ENCODE assay signal across 8 mouse cellular contexts in genomic region chr5:110780761-110781528, GRCm38 (mm10). TPM values are rescaled to one million over a fixed set of nuclear protein-coding genes. Genes with fewer than 3 reads are reported as not detected.
A peak's percentile ranks its signal among the peaks of the same experiment; 100 is the strongest.
DNase-seq lines count a peak whose midpoint lies in the region; ATAC-seq and TF ChIP-seq lines count a peak whose summit lies in the region.

No protein-coding gene starts in this region.

- H3K27me3 ChIP-seq in forebrain, embryonic 13.5 days: no peaks in the 10 kb centered on the region
- H3K27me3 ChIP-seq in limb, embryonic 13.5 days: no peaks in the 10 kb centered on the region
- H3K27me3 ChIP-seq in neural tube, embryonic 15.5 days (replicated peaks): no peaks in the 10 kb centered on the region

- H3K27ac ChIP-seq in ES-E14 (ENCODE audit: insufficient read depth, low read depth, low read length, poor library complexity, severe bottlenecking): no peak overlapping the region
- no peak overlapping the region; the same call in 1 of the 2 replicates for H3K27ac ChIP-seq in forebrain, embryonic 13.5 days
- H3K27ac ChIP-seq in limb, embryonic 13.5 days: peak overlapping the region; percentile 55; the same call in 1 of the 2 replicates
- peak overlapping the region; percentile 58 for H3K27ac ChIP-seq in neural tube, embryonic 15.5 days (replicated peaks)

- peak overlapping the region; percentile 77 to 95 for H3K4me3 ChIP-seq in ES-E14 (ENCODE audit: insufficient read depth in 1 of 2, low read depth in 1 of 2, low read length in 2 of 2, poor library complexity in 1 of 2, severe bottlenecking in 1 of 2)
- H3K4me3 ChIP-seq in forebrain, embryonic 13.5 days: peak overlapping the region; percentile 76
- H3K4me3 ChIP-seq in limb, embryonic 13.5 days: peak overlapping the region; percentile 82
- H3K4me3 ChIP-seq in neural tube, embryonic 15.5 days (replicated peaks): peak overlapping the region; percentile 78

- H3K9ac ChIP-seq in ES-E14 (ENCODE audit: insufficient read depth, low read depth, low read length, poor library complexity, severe bottlenecking): peak overlapping the region; percentile 89; the same call in 1 of the 2 replicates
- H3K9ac ChIP-seq in forebrain, embryonic 13.5 days: peak overlapping the region; percentile 85
- H3K9ac ChIP-seq in limb, embryonic 13.5 days: peak overlapping the region; percentile 89
- peak overlapping the region; percentile 66 for H3K9ac ChIP-seq in neural tube, embryonic 15.5 days (replicated peaks)

- no peaks in the 10 kb centered on the region for H3K9me3 ChIP-seq in ES-E14 (ENCODE audit: control insufficient read depth, insufficient read depth, low read depth, low read length)
- no peaks in the 10 kb centered on the region for H3K9me3 ChIP-seq in forebrain, embryonic 13.5 days (replicated peaks)
- no peaks in the 10 kb centered on the region for H3K9me3 ChIP-seq in limb, embryonic 13.5 days
- H3K9me3 ChIP-seq in neural tube, embryonic 15.5 days (replicated peaks): no peaks in the 10 kb centered on the region

- peaks cover 24% of the 10 kb centered on the region for H3K36me3 ChIP-seq in ES-E14 (ENCODE audit: control insufficient read depth, insufficient read depth, low read length, poor library complexity, severe bottlenecking)
- H3K36me3 ChIP-seq in forebrain, embryonic 13.5 days (ENCODE audit: poor library complexity, severe bottlenecking): peaks cover 40% of the 10 kb centered on the region
- H3K36me3 ChIP-seq in limb, embryonic 13.5 days: peaks cover 40% of the 10 kb centered on the region
- H3K36me3 ChIP-seq in neural tube, embryonic 15.5 days: peaks cover 16% of the 10 kb centered on the region

- in situ Hi-C loops in ES-E14 (cut with MboI; ENCODE audit: low sequenced_read_pairs in 2 of 2, unreplicated experiment in 2 of 2): no loop called here

- WGBS in forebrain, embryonic 13.5 days: 54% methylated on average over 10 of the region's 10 CpGs
- WGBS in limb, embryonic 13.5 days: 47% methylated on average over 10 of the region's 10 CpGs
- WGBS in neural tube, embryonic 15.5 days: 49% methylated on average over 10 of the region's 10 CpGs

- peak; percentile 19 for DNase-seq in heart, adult 8-10 months (ENCODE audit: low spot score)
- no peak for DNase-seq in heart, adult 9 months (ENCODE audit: low spot score in 2 of 2)
- no peak for DNase-seq in ES-E14 (ENCODE audit: low read depth, low spot score)
- DNase-seq in layer of hippocampus, postnatal 25 days (ENCODE audit: extremely low spot score in 1 of 2, low spot score in 1 of 2): no peak
- DNase-seq in retina, embryonic 14.5 days (ENCODE audit: low spot score): no peak

- peak; percentile 67; the same call in 1 of the 2 replicates for ATAC-seq in forebrain, embryonic 13.5 days
- ATAC-seq in limb, embryonic 13.5 days (ENCODE audit: low FRiP score, low read depth): peak; percentile 67
- peak; percentile 76 for ATAC-seq in neural tube, embryonic 15.5 days (ENCODE audit: low FRiP score)

- H3K4me2 ChIP-seq in forebrain, embryonic 13.5 days: peak overlapping the region; percentile 98
- peak overlapping the region; percentile 88 for H3K4me2 ChIP-seq in limb, embryonic 13.5 days (replicated peaks)
- peak overlapping the region; percentile 72 for H3K4me2 ChIP-seq in neural tube, embryonic 15.5 days

- peaks cover 0 to 6% of the 10 kb centered on the region in 2 experiments; a peak in 1 of 4 replicates for H3K4me1 ChIP-seq in ES-E14 (ENCODE audit: control insufficient read depth in 2 of 2, insufficient read depth in 2 of 2, low read length in 2 of 2, poor library complexity in 1 of 2)
- peaks cover 23% of the 10 kb centered on the region for H3K4me1 ChIP-seq in forebrain, embryonic 13.5 days
- H3K4me1 ChIP-seq in limb, embryonic 13.5 days: peaks cover 21% of the 10 kb centered on the region
- peaks cover 27% of the 10 kb centered on the region for H3K4me1 ChIP-seq in neural tube, embryonic 15.5 days

TF ChIP-seq in ES-E14, 5 proteins besides CTCF, POLR2A, EP300 and RAD21:
- TF ChIP-seq CHD2 (IDR thresholded peaks at IDR 0.05; ENCODE audit: low read depth, low read length) (no peak), ZNF384 (IDR thresholded peaks at IDR 0.05; ENCODE audit: low read depth, low read length) (no peak), MAFK (IDR thresholded peaks at IDR 0.05; ENCODE audit: insufficient read depth, low read depth, low read length) (no peak), ZC3H11A (IDR thresholded peaks at IDR 0.05; ENCODE audit: borderline replicate concordance, low read depth, low read length) (no peak), HCFC1 (IDR thresholded peaks at IDR 0.05; ENCODE audit: borderline replicate concordance, insufficient read depth, low read length) (no peak)

RNA-seq across cellular contexts. Expression of gene Pus1, which starts 0.5 kb away (rescaled TPM):
- 10 to 100 TPM; 16.0 to 24.6 (median 21.3) TPM for total RNA-seq in heart, adult 8-10 months (2022)
- total RNA-seq in ES-E14 (2012; rRNA removed): 62.1 and 68.2 TPM in 2 replicates
- 27.3 and 27.7 TPM in 2 replicates for polyA plus RNA-seq in forebrain, embryonic 13.5 days (2015; fragmentation: Nextera tagmentation; extraction: Ambion mirVana)
- polyA plus RNA-seq in limb, embryonic 13.5 days (2015; fragmentation: Nextera tagmentation; extraction: Ambion mirVana): 33.0 and 33.5 TPM in 2 replicates
- polyA plus RNA-seq in neural tube, embryonic 15.5 days (2015; fragmentation: Nextera tagmentation; extraction: Ambion mirVana): 23.0 and 31.6 TPM in 2 replicates
- 10 to 100 TPM; 18.0 to 19.2 TPM for total RNA-seq in layer of hippocampus, postnatal 25 days (2021)

RNA-seq across cellular contexts. Expression of gene Ep400, which starts 10.4 kb away (rescaled TPM):
- total RNA-seq in heart, adult 8-10 months (2022): 10 to 100 TPM; 33.2 to 37.3 (median 34.8) TPM
- 56.7 and 62.2 TPM in 2 replicates for total RNA-seq in ES-E14 (2012; rRNA removed)
- polyA plus RNA-seq in forebrain, embryonic 13.5 days (2015; fragmentation: Nextera tagmentation; extraction: Ambion mirVana): 50.1 and 62.3 TPM in 2 replicates
- polyA plus RNA-seq in limb, embryonic 13.5 days (2015; fragmentation: Nextera tagmentation; extraction: Ambion mirVana): 45.6 and 58.6 TPM in 2 replicates
- 44.0 and 49.7 TPM in 2 replicates for polyA plus RNA-seq in neural tube, embryonic 15.5 days (2015; fragmentation: Nextera tagmentation; extraction: Ambion mirVana)
- 100 to 1,000 TPM in 1 of 2 experiments, 10 to 100 TPM in 1; 91.9 to 107 TPM for total RNA-seq in layer of hippocampus, postnatal 25 days (2021)

RNA-seq across cellular contexts. Expression of gene Ulk1, which starts 29.0 kb away (rescaled TPM):
- total RNA-seq in heart, adult 8-10 months (2022): 10 to 100 TPM; 63.1 to 99.8 (median 73.6) TPM
- total RNA-seq in ES-E14 (2012; rRNA removed): 82.7 and 136 TPM in 2 replicates
- polyA plus RNA-seq in forebrain, embryonic 13.5 days (2015; fragmentation: Nextera tagmentation; extraction: Ambion mirVana): 32.4 and 38.2 TPM in 2 replicates
- polyA plus RNA-seq in limb, embryonic 13.5 days (2015; fragmentation: Nextera tagmentation; extraction: Ambion mirVana): 21.5 and 22.8 TPM in 2 replicates
- 24.3 and 27.0 TPM in 2 replicates for polyA plus RNA-seq in neural tube, embryonic 15.5 days (2015; fragmentation: Nextera tagmentation; extraction: Ambion mirVana)
- 10 to 100 TPM; 65.8 to 68.9 TPM for total RNA-seq in layer of hippocampus, postnatal 25 days (2021)

RNA-seq across cellular contexts. Expression of gene Hscb, which starts 58.6 kb away (rescaled TPM):
- total RNA-seq in heart, adult 8-10 months (2022): 10 to 100 TPM; 17.6 to 21.4 (median 20.4) TPM
- 21.7 and 22.9 TPM in 2 replicates for total RNA-seq in ES-E14 (2012; rRNA removed)
- 15.6 and 16.9 TPM in 2 replicates for polyA plus RNA-seq in forebrain, embryonic 13.5 days (2015; fragmentation: Nextera tagmentation; extraction: Ambion mirVana)
- 26.5 and 30.1 TPM in 2 replicates for polyA plus RNA-seq in limb, embryonic 13.5 days (2015; fragmentation: Nextera tagmentation; extraction: Ambion mirVana)
- 10.8 and 15.9 TPM in 2 replicates for polyA plus RNA-seq in neural tube, embryonic 15.5 days (2015; fragmentation: Nextera tagmentation; extraction: Ambion mirVana)
- 10 to 100 TPM; 10.4 to 11.1 TPM for total RNA-seq in layer of hippocampus, postnatal 25 days (2021)

RNA-seq across cellular contexts. Expression of gene Chek2, which starts 58.8 kb away (rescaled TPM):
- total RNA-seq in heart, adult 8-10 months (2022): 1 to 10 TPM; 2.0 to 3.2 (median 2.4) TPM
- 43.4 and 46.6 TPM in 2 replicates for total RNA-seq in ES-E14 (2012; rRNA removed)
- polyA plus RNA-seq in forebrain, embryonic 13.5 days (2015; fragmentation: Nextera tagmentation; extraction: Ambion mirVana): 25.9 and 28.9 TPM in 2 replicates
- 20.7 and 23.6 TPM in 2 replicates for polyA plus RNA-seq in limb, embryonic 13.5 days (2015; fragmentation: Nextera tagmentation; extraction: Ambion mirVana)
- 6.0 and 13.2 TPM in 2 replicates for polyA plus RNA-seq in neural tube, embryonic 15.5 days (2015; fragmentation: Nextera tagmentation; extraction: Ambion mirVana)
- total RNA-seq in layer of hippocampus, postnatal 25 days (2021): 1 to 10 TPM; 1.2 to 2.2 TPM

Comparison
In these comparisons a context has a peak if more than half of its experiments do, and no peak if none do; other contexts are left out.
1. H3K27ac ChIP-seq: peak in limb, embryonic 13.5 days (single experiment) and neural tube, embryonic 15.5 days (single experiment); none in ES-E14 (single experiment) and forebrain, embryonic 13.5 days (single experiment).
2. Peak in every context shown above with its lines, with median percentiles within 50 percentile points of each other: H3K4me3 ChIP-seq, H3K9ac ChIP-seq, ATAC-seq and H3K4me2 ChIP-seq.